Mouse (Mus musculus) right cerebral cortex, postnatal 14 days (tissue): ENCODE measurements at regions not wholly inside any gene's neighbourhood (a gene's known extent, or its start where the extent isn't known, plus 50 kb on each side); places are given as distances from the start of the nearest gene placed in this dataset.
"Not testable (repeated sequence)": the region's sequence is repeated elsewhere in the genome, so short reads cannot be mapped to it uniquely, and the experiment has no call there.

Source experiments
- DNase-seq: peaks from one replicate; pipeline ENCODE4 v3.0.0; 2022

GRCm38 (mm10) chr3:82290373-82290772 lies 67.5 kb upstream of the Map9 start:
- DNase-seq = no peak

GRCm38 (mm10) chr3:82288996-82289395 lies 68.8 kb upstream of the Map9 start:
- no peak for DNase-seq

DNA sequence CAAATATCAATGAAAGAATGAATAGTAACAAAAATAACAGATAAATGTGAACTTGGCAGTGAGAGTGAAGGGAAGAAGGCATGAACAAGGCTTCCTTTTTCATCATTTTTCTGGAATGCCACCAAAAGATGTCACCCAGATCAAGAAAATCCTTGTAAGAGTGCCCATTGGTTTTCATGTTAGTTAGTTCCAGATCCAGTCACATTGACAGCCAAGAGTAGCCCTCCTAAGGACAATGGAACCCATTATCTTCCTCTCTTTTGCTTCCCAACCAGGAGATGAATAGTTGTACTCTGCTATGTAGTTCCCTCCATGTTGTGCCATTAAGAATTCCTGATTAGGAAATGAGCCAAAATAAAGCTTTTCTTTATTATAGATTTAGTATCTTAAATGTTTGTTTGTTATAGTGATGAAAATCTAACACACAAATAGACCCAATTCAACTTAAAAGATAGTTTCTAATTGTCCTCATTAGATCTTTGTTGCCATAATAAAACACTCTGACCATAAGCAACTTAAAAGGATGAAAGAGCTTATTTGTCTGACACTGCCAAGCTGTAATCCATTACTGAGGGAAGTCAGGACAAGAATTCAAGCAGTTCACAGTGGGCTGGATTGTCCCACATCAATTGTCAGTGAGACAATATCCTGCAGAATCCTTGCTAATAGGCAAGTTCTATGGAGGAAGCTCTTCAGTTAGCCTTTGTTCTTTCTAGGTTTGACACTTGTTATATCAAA lies 80.7 kb upstream of the Map9 start:
- DNase-seq = no peak

GRCm38 (mm10) chr3:82275822-82276203 lies 82.0 kb upstream of the Map9 start:
- DNase-seq = no peak

GRCm38 (mm10) chr3:82274945-82275821 lies 82.7 kb upstream of the Map9 start:
- DNase-seq = peak; percentile 72

DNA sequence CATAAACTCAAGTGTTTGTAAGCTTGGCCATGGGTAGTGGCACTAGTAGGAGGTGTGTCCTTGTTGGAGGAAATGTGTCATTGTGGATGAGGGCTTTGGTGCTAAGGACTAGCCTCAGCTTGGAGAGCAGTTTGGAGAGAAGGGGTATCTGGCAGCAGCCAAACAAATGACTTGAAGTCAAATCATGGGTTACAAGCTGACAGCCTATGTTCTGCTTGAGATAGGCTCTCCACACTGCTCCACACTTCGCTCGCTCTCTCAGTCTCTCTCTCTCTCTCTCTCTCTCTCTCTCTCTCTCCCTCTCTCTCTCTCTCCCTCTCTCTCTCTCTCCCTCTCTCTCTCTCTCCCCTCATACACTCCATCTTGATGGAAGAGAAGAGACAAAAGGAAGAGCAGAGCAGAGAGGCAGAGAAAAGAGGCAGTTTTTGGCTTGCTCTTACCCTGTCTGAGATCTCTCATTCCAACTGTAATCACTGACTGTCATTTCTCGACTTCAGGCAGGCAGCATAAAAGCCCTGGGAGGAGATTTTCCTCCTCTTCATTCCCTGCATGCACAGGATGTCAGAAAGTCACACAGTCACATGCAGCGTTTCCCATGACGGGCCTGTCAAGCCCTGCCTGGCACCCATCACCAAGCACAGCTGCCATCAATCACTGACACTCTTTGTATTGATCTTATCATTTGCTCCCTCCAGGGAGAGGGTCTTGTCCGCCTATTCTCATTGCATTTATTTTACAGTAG lies 83.5 kb upstream of the Map9 start:
- peak; percentile 9 for DNase-seq

DNA sequence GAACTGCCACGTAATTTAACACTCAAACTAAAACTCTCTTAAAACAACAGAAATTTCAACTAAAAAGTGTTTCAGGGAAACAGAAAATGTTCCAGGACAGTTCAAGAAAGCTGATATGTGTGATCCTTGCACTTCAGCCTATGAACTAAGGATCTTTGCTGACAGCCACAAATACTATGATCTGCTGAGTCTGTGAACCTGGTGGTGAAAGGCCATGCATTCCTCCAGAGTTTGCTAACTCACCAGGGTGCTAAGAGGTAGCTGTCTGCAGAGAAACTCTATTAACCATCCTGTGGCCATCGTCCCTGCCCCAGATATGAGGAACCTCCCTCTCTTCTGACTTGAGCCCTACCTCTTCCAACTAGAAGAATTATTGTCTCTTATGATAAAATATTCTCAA lies 84.3 kb upstream of the Map9 start:
- not testable (repeated sequence) for DNase-seq

GRCm38 (mm10) chr3:82271965-82272364 lies 85.9 kb upstream of the Map9 start:
- no peak for DNase-seq

GRCm38 (mm10) chr3:82265941-82266340 lies 91.9 kb upstream of the Map9 start:
- no peak for DNase-seq

DNA sequence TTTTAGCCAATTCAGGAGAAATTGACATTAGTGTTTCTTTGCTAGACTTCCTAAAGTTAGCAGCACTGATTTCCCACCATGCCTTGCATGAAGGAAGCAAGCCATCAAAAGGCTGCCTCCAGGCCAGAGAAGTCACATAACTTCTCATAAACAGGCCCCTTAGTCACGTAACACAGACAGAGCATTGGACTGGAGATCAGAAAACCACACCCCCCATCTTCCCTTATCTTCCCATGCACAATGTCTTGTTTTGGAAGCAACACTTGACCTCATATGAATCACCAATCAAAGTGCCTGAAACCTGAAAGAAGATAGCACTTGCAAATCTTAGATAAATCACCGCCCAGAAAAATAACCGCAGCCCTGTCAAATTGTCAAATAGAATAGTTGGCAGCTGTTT lies 95.9 kb upstream of the Map9 start:
- DNase-seq = no peak

GRCm38 (mm10) chr3:82259986-82260652 lies 97.7 kb upstream of the Map9 start:
- DNase-seq = no peak

GRCm38 (mm10) chr3:82250796-82251261 lies 105.2 kb upstream of the Gucy1a1 start:
- DNase-seq = peak; percentile 18

- no peak for DNase-seq
Measured at GRCm38 (mm10) chr3:82249968-82250795, 104.6 kb upstream of the Gucy1a1 start.

- DNase-seq = no peak
Measured at GRCm38 (mm10) chr3:82236377-82237057, 90.9 kb upstream of the Gucy1a1 start.

GRCm38 (mm10) chr3:82234306-82234705 lies 88.7 kb upstream of the Gucy1a1 start:
- no peak for DNase-seq

GRCm38 (mm10) chr3:82223379-82223778 lies 77.8 kb upstream of the Gucy1a1 start:
- no peak for DNase-seq

DNA sequence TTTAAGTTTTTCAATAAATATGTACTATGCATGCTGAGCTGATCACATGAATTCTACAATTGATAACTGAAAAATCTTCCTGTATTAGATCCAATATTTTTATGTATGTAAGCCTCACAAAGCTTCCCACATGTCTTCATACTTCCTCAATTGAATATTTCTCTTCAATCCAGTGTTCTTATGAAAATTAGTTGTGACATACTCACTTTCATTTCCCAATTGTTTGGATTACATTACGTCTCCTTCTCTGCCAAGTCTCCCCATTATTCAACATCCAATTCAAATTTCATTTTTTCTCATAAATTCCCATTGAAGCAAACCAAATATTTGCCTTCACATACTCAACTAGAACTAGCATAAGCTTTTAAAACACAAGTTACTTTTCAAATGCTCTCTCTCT lies 76.3 kb upstream of the Gucy1a1 start:
- DNase-seq = no peak

GRCm38 (mm10) chr3:82219192-82219885 lies 73.8 kb upstream of the Gucy1a1 start:
- DNase-seq = not testable (repeated sequence)

DNA sequence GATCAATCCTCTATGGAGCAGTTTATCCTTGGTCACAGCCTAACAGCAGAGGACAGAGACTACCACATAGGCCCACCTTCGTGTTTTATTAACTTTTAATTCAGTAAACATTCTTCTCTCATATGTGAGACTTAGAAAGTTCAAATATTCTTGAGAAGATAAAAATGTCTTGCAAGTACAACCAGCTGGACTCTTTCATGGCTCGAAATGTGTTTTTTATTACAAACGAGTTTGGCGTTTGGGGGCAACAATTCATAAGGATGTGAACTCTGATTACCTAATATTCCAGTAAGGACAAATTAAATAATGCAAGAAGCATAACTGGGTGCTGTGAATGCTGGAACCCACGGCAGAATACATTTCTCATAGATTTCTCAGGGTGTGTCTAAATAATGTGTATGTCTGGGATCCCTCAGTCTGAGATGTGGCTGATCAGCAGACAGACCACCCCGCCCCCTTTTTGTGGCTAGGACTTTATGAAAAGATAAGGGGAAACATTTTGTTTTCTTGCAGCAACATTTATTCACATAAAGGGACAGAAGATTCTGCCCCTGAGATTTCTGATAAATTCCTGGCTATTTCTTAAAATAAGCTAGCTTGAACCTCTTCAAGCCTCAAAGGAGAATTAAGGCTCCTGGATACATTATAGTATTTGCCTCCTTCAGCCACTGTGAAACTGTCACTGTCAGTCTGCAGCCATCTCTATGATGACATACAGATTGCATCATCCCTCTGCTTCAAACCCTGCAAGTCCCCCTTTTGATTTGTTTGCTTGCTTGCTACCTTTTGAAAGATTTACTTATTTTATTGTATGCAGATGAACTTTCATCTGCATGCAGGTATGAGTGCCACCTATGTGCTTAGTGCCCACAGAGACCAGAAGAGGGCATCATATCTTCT lies 69.2 kb upstream of the Gucy1a1 start:
- no peak for DNase-seq
